Mouse (Mus musculus) lung, postnatal 0 days (tissue): Measurements from ENCODE around the gene Mlxipl. TPM values are rescaled to one million over a fixed set of nuclear protein-coding genes. Genes with fewer than 3 reads are reported as not detected.

ENCODE experiments used
- ATAC-seq: fragments of 200-750 bp; cut with Nextera tagmentation; 2 replicates; pipeline ENCODE4 v1.8.0; 2017; ENCODE audit warnings: moderate library complexity
- DNase-seq: peaks from one replicate; pipeline ENCODE4 v3.0.0-alpha.2; 2016; ENCODE audit warnings: low spot score
- H3K27ac ChIP-seq: fragments of 300-500 bp; sonication (generic); 2 replicates; pipeline ENCODE4 v1.5.1; 2014; ENCODE audit warnings: antibody characterized with exemption, mild to moderate bottlenecking, low read length, mixed read lengths
- H3K27me3 ChIP-seq: fragments of 300-500 bp; sonication (generic); replicated peaks from 2 replicates; pipeline ENCODE4 v1.6.1; 2014; ENCODE audit warnings: low read length, mixed read lengths; ENCODE audit not compliant: insufficient read depth
- H3K36me3 ChIP-seq: fragments of 300-500 bp; sonication (generic); 2 replicates; pipeline ENCODE4 v1.6.1; 2014; ENCODE audit warnings: low read length, mixed read lengths; ENCODE audit not compliant: insufficient read depth
- H3K4me1 ChIP-seq: fragments of 300-500 bp; sonication (generic); 2 replicates; pipeline ENCODE4 v1.6.1; 2014; ENCODE audit warnings: antibody characterized with exemption, low read depth, low read length, mixed read lengths; ENCODE audit not compliant: insufficient read depth
- H3K4me2 ChIP-seq: fragments of 300-500 bp; sonication (generic); replicated peaks from 2 replicates; pipeline ENCODE4 v1.6.1; 2014; ENCODE audit warnings: low read depth, mild to moderate bottlenecking, low read length, moderate library complexity, mixed read lengths
- H3K4me3 ChIP-seq: fragments of 300-500 bp; sonication (generic); 2 replicates; pipeline ENCODE4 v1.5.1; 2014; ENCODE audit warnings: low read depth, low read length
- H3K9ac ChIP-seq: fragments of 300-500 bp; sonication (generic); replicated peaks from 2 replicates; pipeline ENCODE4 v1.6.1; 2014; ENCODE audit warnings: low read depth, mild to moderate bottlenecking
- H3K9me3 ChIP-seq: fragments of 300-500 bp; sonication (generic); 2 replicates; pipeline ENCODE4 v1.6.1; 2016; ENCODE audit warnings: low read length, mixed read lengths
- CTCF ChIP-seq: IDR thresholded peaks from 2 replicates; pipeline ENCODE4 v1.5.1; 2016; ENCODE audit warnings: antibody characterized with exemption, mild to moderate bottlenecking
- EP300 ChIP-seq: IDR thresholded peaks from 2 replicates; pipeline ENCODE4 v1.6.1; 2016; ENCODE audit warnings: antibody characterized with exemption, mild to moderate bottlenecking, control low read depth
- WGBS: fragments of 180-500 bp; shearing (Covaris S2); extraction: QIAGEN DNeasy Blood & Tissue Kit; methylation state at CpG from one replicate; pipeline ENCODE4 v1.1.7; 2014; 5-methylcytosine and 5-hydroxymethylcytosine counted together
- polyA plus RNA-seq: library from polyadenylated mRNA; unstranded; fragments of >200 nt; fragmentation: Nextera tagmentation; extraction: Ambion mirVana; gene quantifications from 2 replicates; pipeline ENCODE4 v1.2.1, GENCODE M21; 2015

The Mlxipl gene
- polyA plus RNA-seq, 1 experiment from 2014 or later, result 0.70 TPM

DNA sequence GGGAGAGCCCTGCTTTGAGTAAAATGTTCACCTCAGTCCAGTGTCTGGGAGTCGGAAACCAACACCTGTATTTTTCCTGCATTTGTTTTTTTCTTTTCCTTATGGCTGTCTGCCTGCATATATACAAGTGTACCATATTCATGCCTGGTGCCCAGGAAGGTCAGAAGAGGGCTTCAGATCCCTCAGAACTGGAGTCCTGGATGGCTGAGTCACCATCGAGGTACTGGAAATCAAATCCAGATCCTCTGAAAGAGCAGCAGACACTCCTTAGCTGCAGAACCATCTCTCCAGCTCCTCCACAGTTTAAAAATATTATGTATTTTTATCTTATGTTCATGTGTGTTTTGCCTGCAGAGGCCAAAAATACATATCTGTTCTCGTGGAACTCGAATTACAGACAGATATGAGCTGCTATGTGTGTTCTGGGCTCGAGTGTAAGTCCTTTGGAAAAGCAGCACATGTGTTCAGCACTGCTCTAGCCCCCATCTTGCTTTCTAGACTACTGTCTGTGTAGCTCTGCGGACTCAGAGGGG, 82.1 kb downstream of the Mlxipl start:
- WGBS, result 92% methylated on average over 6 of the region's 6 CpGs
- no peak overlapping the region for H3K4me3 ChIP-seq
- no peaks in the 10 kb centered on the region for H3K9me3 ChIP-seq
- H3K9ac ChIP-seq, result no peak overlapping the region
- H3K4me1 ChIP-seq, result peaks cover 6% of the 10 kb centered on the region; the same call in 1 of the 2 replicates
- H3K27ac ChIP-seq, result no peak overlapping the region
- peaks cover 15% of the 10 kb centered on the region for H3K36me3 ChIP-seq
- DNase-seq, result no peak
- ATAC-seq, result no peak
- no peak for TF ChIP-seq EP300
- TF ChIP-seq CTCF, result no peak
- no peaks in the 10 kb centered on the region for H3K27me3 ChIP-seq
- no peak overlapping the region for H3K4me2 ChIP-seq

DNA sequence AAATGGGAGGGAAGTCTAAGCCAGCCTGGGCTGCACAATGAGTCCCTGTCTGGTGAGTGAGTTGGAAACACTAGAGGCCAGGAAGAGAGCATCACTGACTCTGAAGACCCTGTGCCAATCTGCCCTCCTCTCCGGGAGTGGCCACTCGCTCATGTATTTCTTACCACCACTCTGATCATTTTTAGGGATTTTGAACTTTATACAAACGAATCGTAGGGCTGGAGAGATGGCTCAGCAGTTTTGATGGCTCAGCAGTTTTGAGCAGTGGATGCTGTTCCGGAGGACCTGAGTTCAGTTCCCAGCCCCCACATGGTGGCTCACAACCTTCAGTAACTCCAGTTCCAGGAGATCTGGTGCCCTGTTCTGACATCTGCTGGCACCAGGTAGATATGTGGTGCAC, 83.3 kb downstream of the Mlxipl start:
- Histone ChIP-seq H3K4me1 (peaks cover 6% of the 10 kb centered on the region; the same call in 1 of the 2 replicates), H3K9ac (no peak overlapping the region), H3K4me2 (no peak overlapping the region), H3K27ac (no peak overlapping the region), H3K27me3 (no peaks in the 10 kb centered on the region), H3K9me3 (no peaks in the 10 kb centered on the region), H3K4me3 (no peak overlapping the region), H3K36me3 (peaks cover 26% of the 10 kb centered on the region)
- TF ChIP-seq EP300 (no peak), CTCF (no peak)
- 94% methylated on average over 5 of the region's 5 CpGs for WGBS
- DNase-seq (no peak), ATAC-seq (no peak)

DNA sequence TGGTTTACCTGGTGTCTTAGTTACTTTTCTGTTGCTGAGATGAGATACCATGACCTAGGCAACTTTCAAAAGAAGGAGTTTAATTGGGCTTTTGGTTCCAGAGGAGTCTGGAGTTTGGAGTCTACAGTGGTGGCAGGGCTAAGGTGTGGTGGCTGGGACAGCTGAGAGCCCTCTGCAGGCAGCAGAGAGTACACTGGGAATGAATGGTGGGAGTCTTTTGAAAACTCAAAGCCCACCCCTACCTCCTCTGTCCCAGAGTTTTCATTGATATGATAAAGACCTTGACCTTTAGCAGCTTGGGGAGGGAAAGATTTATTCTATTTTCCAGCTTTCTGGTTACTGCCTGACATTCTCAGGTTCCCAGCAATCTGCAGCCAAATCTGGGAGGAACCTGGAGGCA, 85.4 kb downstream of the Mlxipl start:
- H3K36me3 ChIP-seq, result peaks cover 37% of the 10 kb centered on the region
- ATAC-seq, result no peak
- H3K9me3 ChIP-seq, result no peaks in the 10 kb centered on the region
- H3K4me1 ChIP-seq, result no peaks in the 10 kb centered on the region
- H3K4me2 ChIP-seq, result no peak overlapping the region
- no peak overlapping the region for H3K9ac ChIP-seq
- DNase-seq, result no peak
- H3K27me3 ChIP-seq, result no peaks in the 10 kb centered on the region
- no peak overlapping the region for H3K27ac ChIP-seq
- TF ChIP-seq EP300 (no peak), CTCF (no peak)
- H3K4me3 ChIP-seq, result no peak overlapping the region

GRCm38 (mm10) chr5:135178523-135178922, 88.8 kb downstream of the Mlxipl start:
- ATAC-seq, result no peak
- DNase-seq, result no peak
- WGBS, result 82% methylated on average over 3 of the region's 3 CpGs
- Histone ChIP-seq H3K27me3 (no peaks in the 10 kb centered on the region), H3K4me1 (no peaks in the 10 kb centered on the region), H3K9me3 (no peaks in the 10 kb centered on the region), H3K36me3 (peaks cover 40% of the 10 kb centered on the region), H3K4me3 (no peak overlapping the region), H3K9ac (no peak overlapping the region), H3K4me2 (no peak overlapping the region), H3K27ac (no peak overlapping the region)
- no peak for TF ChIP-seq EP300

DNA sequence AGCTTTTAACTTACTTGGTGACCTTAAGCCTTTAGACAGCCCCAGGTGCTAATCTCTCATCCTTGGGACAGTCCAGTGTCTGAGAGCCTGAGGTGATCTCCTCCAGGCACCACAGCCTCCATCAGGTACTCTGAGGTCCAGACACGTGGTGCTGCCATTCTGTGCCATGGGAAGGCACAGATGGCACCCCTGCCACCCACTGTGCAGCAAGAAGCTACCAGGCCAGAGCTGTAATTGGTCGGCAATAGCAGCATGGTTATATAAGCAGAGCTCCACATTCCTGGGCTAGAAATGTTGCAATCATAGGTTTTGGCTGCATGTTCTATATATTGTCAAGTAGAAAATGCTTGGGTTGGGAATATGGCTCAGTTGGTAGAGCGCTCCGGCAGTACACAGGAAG, 89.3 kb downstream of the Mlxipl start:
- TF ChIP-seq CTCF, result no peak
- no peak overlapping the region for H3K4me3 ChIP-seq
- H3K36me3 ChIP-seq, result peaks cover 40% of the 10 kb centered on the region
- no peak for ATAC-seq
- no peaks in the 10 kb centered on the region for H3K27me3 ChIP-seq
- no peaks in the 10 kb centered on the region for H3K4me1 ChIP-seq
- no peak overlapping the region for H3K9ac ChIP-seq
- no peak for DNase-seq
- no peaks in the 10 kb centered on the region for H3K9me3 ChIP-seq
- no peak overlapping the region for H3K27ac ChIP-seq
- no peak overlapping the region for H3K4me2 ChIP-seq
- WGBS, result 86% methylated on average over 4 of the region's 4 CpGs

DNA sequence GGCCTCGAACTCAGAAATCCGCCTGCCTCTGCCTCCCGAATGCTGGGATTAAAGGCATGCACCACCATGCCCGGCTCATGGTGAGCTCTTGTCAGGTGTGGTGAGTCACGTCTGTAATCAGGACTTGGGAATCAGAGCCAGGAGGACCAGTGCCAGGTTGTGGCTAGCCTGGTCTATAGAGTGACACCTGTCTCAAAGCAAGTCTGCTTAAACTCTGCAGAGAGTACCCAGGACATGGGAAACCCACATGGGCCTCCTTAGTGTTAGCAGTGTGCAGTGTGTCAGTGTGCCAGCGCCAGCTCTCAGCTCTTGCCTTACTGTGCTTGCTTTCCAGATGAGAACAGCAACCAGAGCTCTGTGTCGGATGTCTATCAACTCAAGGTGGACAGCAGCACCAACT, 89.9 kb downstream of the Mlxipl start:
- Histone ChIP-seq H3K4me3 (no peak overlapping the region), H3K9me3 (no peaks in the 10 kb centered on the region), H3K36me3 (peaks cover 40% of the 10 kb centered on the region), H3K9ac (no peak overlapping the region), H3K4me1 (no peaks in the 10 kb centered on the region), H3K27me3 (no peaks in the 10 kb centered on the region), H3K27ac (no peak overlapping the region), H3K4me2 (no peak overlapping the region)
- 98% methylated on average over 6 of the region's 7 CpGs for WGBS
- ATAC-seq (no peak), DNase-seq (no peak)
- TF ChIP-seq EP300, result no peak
- no peak for TF ChIP-seq CTCF

DNA sequence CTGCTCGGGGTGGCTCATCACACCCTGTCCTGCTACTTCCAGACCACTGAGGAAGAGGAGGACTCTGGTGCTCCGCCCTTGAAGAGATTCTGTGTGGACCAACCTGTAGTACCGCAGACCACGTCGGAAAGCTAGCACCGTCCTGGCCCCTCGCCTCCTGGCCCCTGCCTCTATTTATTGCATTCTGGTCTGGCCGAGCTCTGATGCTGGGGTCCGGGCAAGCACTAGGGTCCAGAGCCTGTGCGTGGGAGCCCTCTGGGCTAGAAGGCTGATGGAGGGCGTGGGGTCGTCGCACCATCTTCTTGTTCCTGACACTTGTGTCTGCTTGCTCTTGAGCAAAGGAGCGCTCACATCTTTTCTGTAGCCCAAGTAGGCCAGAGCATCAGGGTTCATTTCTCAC, 91.1 kb downstream of the Mlxipl start:
- H3K36me3 ChIP-seq, result peaks cover 40% of the 10 kb centered on the region
- WGBS, result 93% methylated on average over 14 of the region's 14 CpGs
- no peak overlapping the region for H3K27ac ChIP-seq
- no peaks in the 10 kb centered on the region for H3K27me3 ChIP-seq
- TF ChIP-seq EP300, result no peak
- no peak for TF ChIP-seq CTCF
- H3K4me3 ChIP-seq, result no peak overlapping the region
- DNase-seq, result no peak
- H3K4me2 ChIP-seq, result no peak overlapping the region
- ATAC-seq, result no peak
- H3K9ac ChIP-seq, result no peak overlapping the region
- no peaks in the 10 kb centered on the region for H3K4me1 ChIP-seq
- no peaks in the 10 kb centered on the region for H3K9me3 ChIP-seq
